Mouse (Mus musculus) midbrain, embryonic 16.5 days (tissue): ENCODE results near the gene Ddx54. TPM values are rescaled to one million over a fixed set of nuclear protein-coding genes. Genes with fewer than 3 reads are reported as not detected.
A peak's percentile ranks its signal among the peaks of the same experiment; 100 is the strongest.

Source experiments
- ATAC-seq: fragments of 200-750 bp; cut with Nextera tagmentation; 2 replicates; pipeline ENCODE4 v1.8.0; 2017; ENCODE audit warnings: moderate TSS enrichment
- H3K27ac ChIP-seq: fragments of 300-500 bp; sonication (generic); 2 replicates; pipeline ENCODE4 v1.5.1; 2014; ENCODE audit warnings: mild to moderate bottlenecking, low read length, mixed read lengths
- H3K27me3 ChIP-seq: fragments of 300-500 bp; sonication (generic); 2 replicates; pipeline ENCODE4 v1.6.1; 2014; ENCODE audit warnings: low read depth, low read length, mixed read lengths; ENCODE audit not compliant: control insufficient read depth, insufficient read depth
- H3K36me3 ChIP-seq: fragments of 300-500 bp; sonication (generic); 2 replicates; pipeline ENCODE4 v1.6.1; 2014; ENCODE audit warnings: mild to moderate bottlenecking, low read length, moderate library complexity, mixed read lengths; ENCODE audit not compliant: control insufficient read depth, insufficient read depth
- H3K4me1 ChIP-seq: fragments of 300-500 bp; sonication (generic); 2 replicates; pipeline ENCODE4 v1.6.1; 2014; ENCODE audit warnings: mild to moderate bottlenecking, low read length, mixed read lengths; ENCODE audit not compliant: control insufficient read depth, insufficient read depth
- H3K4me2 ChIP-seq: fragments of 300-500 bp; sonication (generic); 2 replicates; pipeline ENCODE4 v1.6.1; 2014; ENCODE audit warnings: mild to moderate bottlenecking, low read length, mixed read lengths
- H3K4me3 ChIP-seq: fragments of 300-500 bp; sonication (generic); 2 replicates; pipeline ENCODE4 v1.5.1; 2014; ENCODE audit warnings: low read depth, mild to moderate bottlenecking, low read length, moderate library complexity, mixed read lengths
- H3K9ac ChIP-seq: fragments of 300-500 bp; sonication (generic); 2 replicates; pipeline ENCODE4 v1.6.1; 2014; ENCODE audit warnings: low read depth, low read length, mixed read lengths
- H3K9me3 ChIP-seq: fragments of 300-500 bp; sonication (generic); replicated peaks from 2 replicates; pipeline ENCODE4 v1.6.1; 2014; ENCODE audit warnings: mild to moderate bottlenecking, low read length, mixed read lengths; ENCODE audit not compliant: control insufficient read depth, poor library complexity, severe bottlenecking
- WGBS: fragments of 180-500 bp; shearing (Covaris S2); extraction: QIAGEN DNeasy Blood & Tissue Kit; methylation state at CpG from one replicate; pipeline ENCODE4 v1.1.7; 2014; 5-methylcytosine and 5-hydroxymethylcytosine counted together
- polyA plus RNA-seq: library from polyadenylated mRNA; unstranded; fragments of >200 nt; fragmentation: Nextera tagmentation; extraction: Ambion mirVana; gene quantifications from 2 replicates; pipeline ENCODE4 v1.2.1, GENCODE M21; 2015

Gene Ddx54
- polyA plus RNA-seq, 1 experiment from 2014 or later = 39.9 TPM

DNA sequence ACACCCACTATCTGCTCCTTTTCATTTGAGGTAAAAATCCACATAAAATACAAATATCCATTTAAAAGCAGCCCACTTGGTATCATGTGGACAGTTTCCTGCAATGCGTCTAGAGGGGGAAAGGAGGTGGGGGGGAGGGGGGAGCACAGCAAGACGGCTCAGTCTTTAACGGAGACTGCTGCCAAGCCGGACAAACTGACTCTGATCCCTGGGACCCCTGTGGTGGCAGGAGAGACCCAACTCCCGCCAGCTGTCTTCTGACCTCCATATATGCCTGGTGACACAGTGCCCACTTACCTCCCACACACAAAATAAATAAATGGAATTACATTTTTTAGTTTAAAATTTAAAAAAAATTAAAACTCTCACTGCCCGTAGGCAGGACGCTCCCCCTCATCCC lies 9.0 kb upstream of the Ddx54 start:
- Histone ChIP-seq H3K9ac (no peak overlapping the region), H3K4me1 (peaks cover 5% of the 10 kb centered on the region), H3K4me2 (no peak overlapping the region), H3K27me3 (no peaks in the 10 kb centered on the region), H3K4me3 (no peak overlapping the region), H3K9me3 (no peaks in the 10 kb centered on the region), H3K27ac (no peak overlapping the region), H3K36me3 (no peaks in the 10 kb centered on the region)
- WGBS = 50% methylated on average over 7 of the region's 7 CpGs
- ATAC-seq = no peak

DNA sequence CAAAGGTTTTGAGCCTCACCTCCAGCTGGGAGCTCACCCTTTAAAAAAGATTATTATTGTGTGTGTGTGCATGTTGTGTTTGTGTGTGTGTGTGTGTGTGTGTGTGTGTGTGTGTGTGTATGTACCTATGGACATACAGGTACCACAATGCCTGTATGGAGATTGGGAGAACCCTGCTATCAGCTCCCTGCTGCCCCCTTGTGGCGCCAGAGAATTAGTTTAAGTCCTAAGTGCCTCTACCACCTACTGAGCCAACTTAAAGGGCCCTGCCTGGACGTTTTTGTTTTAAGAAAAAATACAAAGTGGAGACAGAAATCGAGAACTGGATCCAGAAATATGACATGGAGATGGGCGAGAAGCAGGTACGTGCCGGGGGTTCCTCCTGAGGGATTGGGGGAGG lies 7.7 kb upstream of the Ddx54 start:
- Histone ChIP-seq H3K9me3 (no peaks in the 10 kb centered on the region), H3K27ac (peak overlapping the region; percentile 74), H3K9ac (peak overlapping the region; percentile 43), H3K36me3 (no peaks in the 10 kb centered on the region), H3K4me2 (peak overlapping the region; percentile 70), H3K4me3 (peak overlapping the region; percentile 37), H3K4me1 (peaks cover 5% of the 10 kb centered on the region), H3K27me3 (no peaks in the 10 kb centered on the region)
- ATAC-seq = no peak
- WGBS = 1% methylated on average over 6 of the region's 6 CpGs

DNA sequence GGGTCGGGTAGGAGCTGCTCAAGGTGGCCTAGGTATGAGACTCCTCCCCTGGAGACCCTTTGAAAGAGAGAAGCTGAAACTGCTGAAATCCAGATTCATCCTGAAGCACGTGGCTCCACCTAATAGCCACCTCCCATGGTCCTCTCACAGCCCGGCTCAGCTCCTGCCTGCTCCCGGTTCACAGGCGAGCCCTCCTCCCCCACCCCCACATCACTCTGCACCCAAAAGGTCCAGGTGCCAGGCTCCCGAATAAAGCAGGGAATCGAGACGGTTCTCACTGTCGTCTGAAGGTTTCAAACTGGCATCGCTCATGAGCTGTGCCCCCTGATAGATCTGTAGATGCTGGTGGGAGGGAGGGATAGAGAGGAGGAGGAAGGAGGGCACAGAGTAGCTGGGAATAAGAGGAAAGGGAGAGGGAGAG lies 7.3 kb upstream of the Ddx54 start:
- Histone ChIP-seq H3K27me3 (no peaks in the 10 kb centered on the region), H3K4me1 (peaks cover 5% of the 10 kb centered on the region), H3K36me3 (no peaks in the 10 kb centered on the region), H3K4me3 (peak overlapping the region; percentile 37), H3K9me3 (no peaks in the 10 kb centered on the region), H3K4me2 (peak overlapping the region; percentile 70), H3K27ac (peak overlapping the region; percentile 74), H3K9ac (peak overlapping the region; percentile 43)
- ATAC-seq = peak; percentile 43
- 2% methylated on average over 10 of the region's 10 CpGs for WGBS

DNA sequence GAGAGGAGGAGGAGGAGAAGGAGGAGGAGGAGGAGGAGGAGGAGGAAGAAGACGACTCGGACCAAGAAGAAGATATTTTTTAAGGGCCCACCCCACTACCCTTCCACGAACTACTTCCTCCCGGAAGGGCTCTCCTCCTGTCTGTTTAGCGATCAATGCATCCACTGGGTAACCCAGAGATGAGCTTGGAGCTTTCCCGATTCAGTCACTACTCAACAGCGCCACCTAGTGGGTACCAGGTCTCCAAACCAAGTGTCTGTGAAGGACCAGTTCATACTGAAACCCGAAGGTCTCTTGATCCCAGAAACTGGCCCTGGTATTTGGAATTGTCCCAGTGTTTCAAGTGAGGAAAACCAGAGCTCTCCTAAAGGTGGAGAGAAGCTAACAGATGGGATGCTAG lies 6.9 kb upstream of the Ddx54 start:
- WGBS = 0% methylated on average over 8 of the region's 8 CpGs
- H3K4me3 ChIP-seq = peak overlapping the region; percentile 37
- peak overlapping the region; percentile 43; the same call in 1 of the 2 replicates for H3K9ac ChIP-seq
- peaks cover 5% of the 10 kb centered on the region for H3K4me1 ChIP-seq
- no peaks in the 10 kb centered on the region for H3K36me3 ChIP-seq
- ATAC-seq = peak; percentile 78
- no peaks in the 10 kb centered on the region for H3K9me3 ChIP-seq
- no peaks in the 10 kb centered on the region for H3K27me3 ChIP-seq
- peak overlapping the region; percentile 74; the same call in 1 of the 2 replicates for H3K27ac ChIP-seq
- peak overlapping the region; percentile 70 for H3K4me2 ChIP-seq

DNA sequence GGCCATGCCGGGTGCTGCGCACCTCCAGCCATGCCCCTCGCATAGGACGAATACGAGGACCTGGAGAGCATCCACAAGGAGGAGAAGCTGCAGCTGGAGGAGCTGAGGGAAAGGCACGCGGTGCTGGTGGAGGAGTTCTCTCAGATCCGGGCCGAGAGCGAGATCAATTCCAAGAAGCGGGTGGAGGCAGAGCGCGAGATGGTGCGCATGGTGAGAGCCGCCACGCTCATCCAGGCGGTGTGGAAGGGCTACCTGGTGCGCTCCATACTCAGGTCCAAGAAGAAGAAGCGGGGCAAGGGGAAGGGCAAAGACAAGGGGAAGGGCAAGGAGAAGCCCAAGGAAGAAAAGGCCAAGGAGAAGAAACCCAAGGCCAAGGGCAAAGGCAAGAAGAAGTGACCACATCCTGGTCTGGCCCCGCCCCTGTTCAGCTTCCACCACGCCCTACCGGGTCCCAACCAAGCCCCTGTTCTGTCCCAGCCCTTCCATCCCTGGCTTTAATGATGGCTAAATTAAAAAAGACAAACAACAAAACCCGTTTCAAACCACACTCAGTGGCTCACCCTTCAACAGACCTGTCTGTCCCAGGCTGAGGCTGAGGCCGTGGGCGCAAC lies 5.8 kb upstream of the Ddx54 start:
- H3K27ac ChIP-seq = no peak overlapping the region
- H3K9me3 ChIP-seq = no peaks in the 10 kb centered on the region
- ATAC-seq = no peak
- no peak overlapping the region for H3K9ac ChIP-seq
- 72% methylated on average over 25 of the region's 25 CpGs for WGBS
- H3K27me3 ChIP-seq = no peaks in the 10 kb centered on the region
- no peaks in the 10 kb centered on the region for H3K36me3 ChIP-seq
- H3K4me3 ChIP-seq = no peak overlapping the region
- H3K4me2 ChIP-seq = no peak overlapping the region
- peaks cover 15% of the 10 kb centered on the region for H3K4me1 ChIP-seq

DNA sequence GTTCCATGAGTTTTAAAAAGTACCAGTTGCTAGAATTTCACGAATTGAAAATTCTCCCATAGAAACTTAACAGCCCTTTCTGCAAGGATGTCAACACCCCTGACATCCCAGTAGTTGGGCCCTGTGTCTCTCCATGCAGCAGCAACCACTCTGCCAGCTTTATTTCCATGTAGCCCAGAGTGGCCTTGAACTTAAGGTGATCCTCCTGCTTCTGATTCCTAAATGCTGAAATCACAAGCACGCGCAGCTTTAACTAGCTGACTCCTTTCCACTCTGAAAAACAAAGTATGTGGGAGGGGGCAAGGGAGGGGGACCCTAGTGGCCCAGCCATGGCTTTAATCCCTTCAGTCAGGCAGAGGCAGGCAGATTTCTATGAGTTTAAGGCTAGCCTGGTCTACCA lies 5.2 kb upstream of the Ddx54 start:
- Histone ChIP-seq H3K4me1 (peaks cover 15% of the 10 kb centered on the region), H3K9ac (no peak overlapping the region), H3K27me3 (no peaks in the 10 kb centered on the region), H3K27ac (no peak overlapping the region), H3K9me3 (no peaks in the 10 kb centered on the region), H3K4me3 (no peak overlapping the region), H3K4me2 (no peak overlapping the region), H3K36me3 (no peaks in the 10 kb centered on the region)
- WGBS = 83% methylated on average over 3 of the region's 3 CpGs
- ATAC-seq = no peak

DNA sequence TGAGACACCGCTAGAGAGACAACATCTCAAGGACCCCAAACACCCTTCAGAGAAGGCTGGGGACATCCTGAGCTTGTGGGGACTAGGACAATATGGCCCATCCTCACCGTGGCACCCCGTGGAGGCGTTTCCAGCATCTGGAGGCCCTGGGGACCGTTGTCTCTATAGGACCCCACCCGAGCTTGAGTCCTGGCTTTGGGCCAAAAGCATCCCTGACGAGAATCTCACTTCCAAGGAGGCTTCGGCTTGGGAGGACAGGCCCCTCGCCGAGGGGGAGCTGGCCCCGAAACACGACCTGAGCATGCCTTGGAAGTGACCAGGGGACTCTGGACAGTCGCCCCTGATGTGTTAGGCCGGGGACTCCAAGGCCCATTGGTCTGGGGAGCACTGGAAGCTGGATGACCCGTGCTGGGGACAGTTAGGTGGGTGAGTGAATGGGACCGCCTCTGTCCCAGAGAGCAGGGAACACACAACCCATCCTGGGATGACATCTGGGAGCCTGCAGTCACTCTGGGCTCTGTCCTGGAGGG lies 3.2 kb upstream of the Ddx54 start:
- Histone ChIP-seq H3K27me3 (no peaks in the 10 kb centered on the region), H3K4me3 (no peak overlapping the region), H3K9ac (no peak overlapping the region), H3K4me2 (no peak overlapping the region), H3K4me1 (peaks cover 20% of the 10 kb centered on the region), H3K9me3 (no peaks in the 10 kb centered on the region), H3K27ac (no peak overlapping the region), H3K36me3 (no peaks in the 10 kb centered on the region)
- no peak for ATAC-seq
- 86% methylated on average over 16 of the region's 16 CpGs for WGBS

DNA sequence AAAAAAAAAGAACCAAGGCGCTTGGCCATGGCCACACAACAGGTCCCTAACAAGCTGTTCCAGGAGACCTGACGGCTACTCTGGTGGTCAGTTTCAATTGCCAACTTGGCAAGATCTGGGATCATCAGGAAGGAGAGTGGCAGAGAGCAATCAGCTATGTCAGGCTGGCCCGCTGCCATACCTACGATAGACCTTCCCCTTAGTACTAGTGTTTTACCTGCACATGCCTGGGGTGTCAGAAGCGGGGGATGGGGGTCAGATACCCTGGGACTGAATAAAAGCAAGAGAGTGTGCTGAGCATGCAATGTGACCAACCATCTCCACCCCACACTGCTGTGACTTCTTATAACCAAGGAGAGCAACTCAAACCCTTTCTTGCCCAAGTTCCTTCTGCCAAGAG lies 1.6 kb upstream of the Ddx54 start:
- peak overlapping the region; percentile 64 for H3K4me3 ChIP-seq
- WGBS = 92% methylated on average over 5 of the region's 5 CpGs
- no peak for ATAC-seq

DNA sequence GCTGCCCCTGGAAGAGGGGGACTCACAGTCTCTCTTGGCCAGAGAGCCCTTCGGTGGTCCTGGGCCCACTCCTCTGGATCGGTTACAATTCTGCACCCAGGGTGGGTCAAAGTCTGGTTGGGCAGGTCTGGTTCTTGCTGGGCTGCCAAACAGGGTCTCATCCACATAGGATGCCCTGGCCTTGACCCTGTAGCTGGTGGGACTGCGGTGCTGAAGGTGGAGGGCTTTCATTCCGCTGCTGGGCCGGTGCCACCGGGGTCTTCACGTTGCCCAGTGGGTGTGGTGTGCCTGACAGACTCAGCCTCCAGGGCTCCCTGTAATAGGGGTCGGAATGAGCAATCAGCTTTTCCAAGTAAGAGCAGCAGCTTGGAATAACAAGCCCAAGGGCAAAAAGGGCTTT lies 1.1 kb upstream of the Ddx54 start:
- Histone ChIP-seq H3K4me2 (peak overlapping the region; percentile 56), H3K9me3 (no peaks in the 10 kb centered on the region), H3K27ac (no peak overlapping the region), H3K36me3 (no peaks in the 10 kb centered on the region), H3K9ac (peak overlapping the region; percentile 67), H3K4me3 (peak overlapping the region; percentile 64), H3K4me1 (peaks cover 15% of the 10 kb centered on the region), H3K27me3 (no peaks in the 10 kb centered on the region)
- no peak for ATAC-seq
- WGBS = 47% methylated on average over 8 of the region's 8 CpGs

More for the DNA sequence above, 1.6 kb upstream of the Ddx54 start:
- H3K27ac ChIP-seq = no peak overlapping the region
- H3K4me2 ChIP-seq = peak overlapping the region; percentile 56
- H3K9ac ChIP-seq = no peak overlapping the region; the same call in 1 of the 2 replicates
- H3K27me3 ChIP-seq = no peaks in the 10 kb centered on the region
- H3K9me3 ChIP-seq = no peaks in the 10 kb centered on the region
- peaks cover 15% of the 10 kb centered on the region for H3K4me1 ChIP-seq
- H3K36me3 ChIP-seq = no peaks in the 10 kb centered on the region
